Mouse (Mus musculus) midbrain, embryonic 10.5 days (tissue): ENCODE results near the gene Miox. TPM values are rescaled to one million over a fixed set of nuclear protein-coding genes. Genes with fewer than 3 reads are reported as not detected.

Source experiments
- DNase-seq: peaks from one replicate; pipeline ENCODE4 v3.0.0-alpha.2; 2017; ENCODE audit warnings: low spot score
- H3K27ac ChIP-seq: fragments of 300-500 bp; sonication (generic); replicated peaks from 2 replicates; pipeline ENCODE4 v1.5.1; 2016; ENCODE audit warnings: mild to moderate bottlenecking
- H3K27me3 ChIP-seq: fragments of 300-500 bp; sonication (generic); 2 replicates; pipeline ENCODE4 v1.6.1; 2016; ENCODE audit warnings: low read depth, mild to moderate bottlenecking; ENCODE audit not compliant: poor library complexity, severe bottlenecking
- H3K36me3 ChIP-seq: fragments of 300-500 bp; sonication (generic); 2 replicates; pipeline ENCODE4 v1.6.1; 2016; ENCODE audit warnings: mild to moderate bottlenecking, moderate library complexity
- H3K4me1 ChIP-seq: fragments of 300-500 bp; sonication (generic); 2 replicates; pipeline ENCODE4 v1.6.1; 2016
- H3K4me3 ChIP-seq: fragments of 300-500 bp; sonication (generic); 2 replicates; pipeline ENCODE4 v1.5.1; 2016; ENCODE audit warnings: mild to moderate bottlenecking, moderate library complexity
- H3K9me3 ChIP-seq: fragments of 300-500 bp; sonication (generic); replicated peaks from 2 replicates; pipeline ENCODE4 v1.6.1; 2016; ENCODE audit warnings: mild to moderate bottlenecking
- WGBS: fragments of 180-500 bp; shearing (Covaris S2); methylation state at CpG from one replicate; pipeline ENCODE4 v1.1.7; 2016; 5-methylcytosine and 5-hydroxymethylcytosine counted together
- polyA plus RNA-seq: library from polyadenylated mRNA; unstranded; fragments of >200 nt; fragmentation: Nextera tagmentation; extraction: Ambion mirVana; gene quantifications from 2 replicates; pipeline ENCODE4 v1.2.1, GENCODE M21; 2016

Gene Miox
- polyA plus RNA-seq, 1 experiment from 2014 or later: not detected

- H3K36me3 ChIP-seq: peaks cover 98% of the 10 kb centered on the region
Observed at GRCm38 (mm10) chr15:89300180-89300579, 34.0 kb upstream of the Miox start.

GRCm38 (mm10) chr15:89300600-89300999 is 33.6 kb upstream of the Miox start:
- Histone ChIP-seq H3K9me3 (no peaks in the 10 kb centered on the region), H3K36me3 (peaks cover 98% of the 10 kb centered on the region), H3K27ac (no peak overlapping the region), H3K4me3 (no peak overlapping the region), H3K27me3 (no peaks in the 10 kb centered on the region), H3K4me1 (no peaks in the 10 kb centered on the region)
- no peak for DNase-seq
- 93% methylated on average over 8 of the region's 8 CpGs for WGBS

More at GRCm38 (mm10) chr15:89300180-89300579, 34.0 kb upstream of the Miox start:
- Histone ChIP-seq H3K4me1 (no peaks in the 10 kb centered on the region), H3K4me3 (no peak overlapping the region), H3K27me3 (no peaks in the 10 kb centered on the region), H3K27ac (no peak overlapping the region), H3K9me3 (no peaks in the 10 kb centered on the region)
- WGBS: 92% methylated on average over 13 of the region's 13 CpGs
- DNase-seq: no peak

GRCm38 (mm10) chr15:89305966-89306365 is 28.2 kb upstream of the Miox start:
- Histone ChIP-seq H3K27me3 (no peaks in the 10 kb centered on the region), H3K4me3 (no peak overlapping the region), H3K9me3 (no peaks in the 10 kb centered on the region), H3K4me1 (peaks cover 5% of the 10 kb centered on the region; the same call in 1 of the 2 replicates), H3K27ac (no peak overlapping the region), H3K36me3 (peaks cover 71% of the 10 kb centered on the region)
- DNase-seq: no peak
- WGBS: 60% methylated on average over 1 of the region's 1 CpGs

- no peaks in the 10 kb centered on the region for H3K9me3 ChIP-seq
- DNase-seq: no peak
- no peak overlapping the region for H3K4me3 ChIP-seq
- H3K4me1 ChIP-seq: peaks cover 7% of the 10 kb centered on the region; the same call in 1 of the 2 replicates
- H3K27me3 ChIP-seq: no peaks in the 10 kb centered on the region
- 94% methylated on average over 13 of the region's 13 CpGs for WGBS
- H3K27ac ChIP-seq: no peak overlapping the region
- H3K36me3 ChIP-seq: peaks cover 56% of the 10 kb centered on the region
Observed at GRCm38 (mm10) chr15:89307461-89307860, 26.7 kb upstream of the Miox start.

- H3K4me1 ChIP-seq: peaks cover 19% of the 10 kb centered on the region
- H3K27ac ChIP-seq: no peak overlapping the region
- H3K36me3 ChIP-seq: peaks cover 44% of the 10 kb centered on the region
- H3K4me3 ChIP-seq: no peak overlapping the region
- WGBS: 91% methylated on average over 7 of the region's 7 CpGs
- H3K27me3 ChIP-seq: no peaks in the 10 kb centered on the region
- H3K9me3 ChIP-seq: no peaks in the 10 kb centered on the region
- no peak for DNase-seq
Observed at GRCm38 (mm10) chr15:89308406-89309139, 25.6 kb upstream of the Miox start.

GRCm38 (mm10) chr15:89309962-89310498 is 24.2 kb upstream of the Miox start:
- DNase-seq: no peak
- H3K4me1 ChIP-seq: peaks cover 29% of the 10 kb centered on the region
- H3K27ac ChIP-seq: peak overlapping the region; percentile 53; the same call in 1 of the 2 replicates
- no peaks in the 10 kb centered on the region for H3K27me3 ChIP-seq
- H3K4me3 ChIP-seq: no peak overlapping the region
- H3K36me3 ChIP-seq: peaks cover 30% of the 10 kb centered on the region
- 82% methylated on average over 6 of the region's 6 CpGs for WGBS
- no peaks in the 10 kb centered on the region for H3K9me3 ChIP-seq

- WGBS: 87% methylated on average over 4 of the region's 4 CpGs
- Histone ChIP-seq H3K4me1 (peaks cover 36% of the 10 kb centered on the region), H3K9me3 (no peaks in the 10 kb centered on the region), H3K4me3 (peak overlapping the region; percentile 96), H3K27me3 (no peaks in the 10 kb centered on the region), H3K36me3 (no peaks in the 10 kb centered on the region), H3K27ac (no peak overlapping the region)
- no peak for DNase-seq
Observed at GRCm38 (mm10) chr15:89313359-89313758, 20.8 kb upstream of the Miox start.

- peaks cover 36% of the 10 kb centered on the region for H3K4me1 ChIP-seq
- no peak for DNase-seq
- WGBS: 28% methylated on average over 3 of the region's 3 CpGs
- peak overlapping the region; percentile 96 for H3K4me3 ChIP-seq
- H3K36me3 ChIP-seq: no peaks in the 10 kb centered on the region
- H3K27ac ChIP-seq: peak overlapping the region; percentile 92
- H3K27me3 ChIP-seq: no peaks in the 10 kb centered on the region
- H3K9me3 ChIP-seq: no peaks in the 10 kb centered on the region
Observed at GRCm38 (mm10) chr15:89314107-89314506, 20.1 kb upstream of the Miox start.

GRCm38 (mm10) chr15:89314511-89315189 is 19.5 kb upstream of the Miox start:
- H3K4me1 ChIP-seq: peaks cover 36% of the 10 kb centered on the region
- WGBS: under 1% methylated on average over 57 of the region's 58 CpGs
- H3K27me3 ChIP-seq: no peaks in the 10 kb centered on the region

GRCm38 (mm10) chr15:89315190-89315731 is 18.9 kb upstream of the Miox start, which contains the start of gene Sbf1:
Gene Sbf1, minus strand, starts transcription at chr15:89315311.
- WGBS: under 1% methylated on average over 37 of the region's 37 CpGs
- Histone ChIP-seq H3K4me3 (peak within 1 kb of the TSS; percentile 96), H3K27ac (peak within 1 kb of the TSS; percentile 92), H3K36me3 (no peaks in the 10 kb centered on the region), H3K27me3 (no peaks in the 10 kb centered on the region), H3K4me1 (peaks cover 33% of the 10 kb centered on the region), H3K9me3 (no peaks in the 10 kb centered on the region)
- peak; percentile 98 for DNase-seq

More at GRCm38 (mm10) chr15:89314511-89315189, 19.5 kb upstream of the Miox start:
- peak overlapping the region; percentile 92 for H3K27ac ChIP-seq
- H3K9me3 ChIP-seq: no peaks in the 10 kb centered on the region
- H3K36me3 ChIP-seq: no peaks in the 10 kb centered on the region
- peak overlapping the region; percentile 96 for H3K4me3 ChIP-seq
- DNase-seq: peak; percentile 42

GRCm38 (mm10) chr15:89316146-89316545 is 18.1 kb upstream of the Miox start:
- Histone ChIP-seq H3K27me3 (no peaks in the 10 kb centered on the region), H3K4me1 (peaks cover 31% of the 10 kb centered on the region), H3K27ac (peak overlapping the region; percentile 92; the same call in 1 of the 2 replicates), H3K36me3 (no peaks in the 10 kb centered on the region), H3K9me3 (no peaks in the 10 kb centered on the region), H3K4me3 (peak overlapping the region; percentile 96)
- no peak for DNase-seq
- 61% methylated on average over 11 of the region's 11 CpGs for WGBS

GRCm38 (mm10) chr15:89321264-89321663 is 12.9 kb upstream of the Miox start:
- DNase-seq: no peak

More at GRCm38 (mm10) chr15:89321264-89321663, 12.9 kb upstream of the Miox start:
- peaks cover 11% of the 10 kb centered on the region for H3K4me1 ChIP-seq
- H3K36me3 ChIP-seq: no peaks in the 10 kb centered on the region
- H3K4me3 ChIP-seq: no peak overlapping the region
- 81% methylated on average over 8 of the region's 8 CpGs for WGBS
- H3K27me3 ChIP-seq: peaks cover 26% of the 10 kb centered on the region
- H3K9me3 ChIP-seq: no peaks in the 10 kb centered on the region
- H3K27ac ChIP-seq: no peak overlapping the region
